Mouse (Mus musculus): Measurements from ENCODE around the gene Tsfm. TPM values are rescaled to one million over a fixed set of nuclear protein-coding genes. Genes with fewer than 3 reads are reported as not detected.

The Tsfm gene
- total and polyA plus RNA-seq, 2 experiments from 2014 or later = 82.5 to 94.6 TPM

DNA sequence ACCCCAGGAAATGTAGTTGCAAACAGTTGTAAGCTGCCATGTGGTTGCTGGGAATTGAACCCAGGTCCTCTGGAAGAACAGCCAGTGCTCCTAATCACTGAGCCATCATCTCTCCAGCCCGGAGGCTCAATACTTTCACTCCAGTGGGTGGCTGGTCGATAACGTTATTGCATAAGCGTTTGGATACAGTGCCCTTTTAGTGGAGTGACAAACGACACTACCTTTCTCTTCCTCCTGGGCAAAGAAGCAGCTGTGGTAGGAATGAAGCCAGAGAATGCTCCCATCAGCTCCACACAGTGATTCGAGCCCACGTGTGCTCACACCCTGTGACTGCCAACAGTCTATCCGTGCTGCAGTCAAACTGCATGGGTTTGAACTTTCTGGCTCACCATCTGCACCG lies 40.6 kb upstream of the Tsfm start:
- H3K36me3 ChIP-seq (replicated peaks; ENCODE audit: control insufficient read depth, insufficient read depth, low read length) = peaks cover 23% of the 10 kb centered on the region
- H3K4me3 ChIP-seq (ENCODE audit: low read depth, low read length) = peak overlapping the region; percentile 89; the same call in 1 of the 2 replicates
- no peaks in the 10 kb centered on the region for H3K9me3 ChIP-seq (replicated peaks; ENCODE audit: control insufficient read depth, low read length)
- ATAC-seq (ENCODE audit: insufficient read depth, low read depth) (no peak), DNase-seq (ENCODE audit: low spot score) (no peak)
- peak overlapping the region; percentile 80 for H3K4me2 ChIP-seq (ENCODE audit: low read depth, low read length)
- WGBS = 68% methylated on average over 9 of the region's 9 CpGs
- peaks cover 15% of the 10 kb centered on the region for H3K4me1 ChIP-seq (ENCODE audit: control insufficient read depth, insufficient read depth)
- no peak for TF ChIP-seq EP300 (IDR thresholded peaks at IDR 0.05; ENCODE audit: low read depth)
- TF ChIP-seq CTCF (IDR thresholded peaks at IDR 0.05; ENCODE audit: low read depth) = no peak
- no peak overlapping the region; the same call in 1 of the 2 replicates for H3K9ac ChIP-seq (replicated peaks; ENCODE audit: low read depth, low read length)
- no peak overlapping the region for H3K27ac ChIP-seq (ENCODE audit: low read depth)
- peaks cover 13% of the 10 kb centered on the region for H3K27me3 ChIP-seq (ENCODE audit: control insufficient read depth, insufficient read depth, low read length)

DNA sequence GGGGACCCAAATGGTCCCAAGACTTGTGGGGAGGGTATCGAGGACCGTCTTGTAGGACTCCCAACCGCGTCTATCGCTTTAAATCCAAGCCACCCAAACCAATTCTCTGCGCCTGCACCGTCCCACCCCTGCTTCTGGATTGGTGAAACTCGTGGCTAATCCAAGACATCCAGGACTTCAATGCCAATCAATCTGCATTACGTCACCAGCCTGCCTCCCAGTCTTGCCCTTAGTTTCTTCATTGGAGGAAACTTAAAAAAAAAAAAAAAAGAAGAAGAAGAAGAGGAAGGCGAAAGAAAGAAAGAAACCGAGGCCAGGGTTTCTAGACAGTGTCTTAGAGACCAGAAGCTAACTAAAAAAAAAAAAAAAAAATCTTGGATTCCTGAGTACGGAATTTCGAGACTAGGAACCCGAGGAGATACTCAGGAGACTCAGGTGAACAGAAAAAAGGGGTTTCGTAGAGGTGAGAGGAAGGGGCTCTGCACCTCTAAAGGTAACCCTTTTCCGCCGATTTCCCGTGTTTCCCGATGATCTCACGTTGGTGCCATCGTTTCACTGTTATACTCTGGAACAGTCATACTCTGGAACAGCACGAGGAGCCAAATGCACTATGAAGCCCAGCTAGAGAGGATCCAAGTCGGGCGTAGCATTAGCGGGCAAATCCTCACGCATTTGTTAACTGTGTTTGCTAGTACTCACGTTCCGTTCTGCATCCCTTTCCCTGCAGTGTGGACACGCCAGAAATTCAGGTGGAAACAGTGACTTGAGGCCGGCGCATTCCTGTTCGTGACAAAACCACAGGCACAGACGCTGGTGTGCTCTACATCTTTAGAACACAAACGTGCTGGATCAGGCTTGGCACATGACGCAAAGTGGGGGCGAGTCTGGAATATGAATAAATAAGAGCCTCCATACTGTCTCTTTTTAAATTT lies 39.8 kb upstream of the Tsfm start, which contains the start of gene Tspan31:
Tspan31 (minus strand) TSS at position 75 of the 932 bp plus-strand sequence.
- H3K9ac ChIP-seq (replicated peaks; ENCODE audit: low read depth, low read length) = peak within 1 kb of the TSS; percentile 81
- DNase-seq (ENCODE audit: low spot score) (peak; percentile 98), ATAC-seq (ENCODE audit: insufficient read depth, low read depth) (peak; percentile 91)
- 1% methylated on average over 36 of the region's 36 CpGs for whole genome bisulfite sequencing
- H3K9me3 ChIP-seq (replicated peaks; ENCODE audit: control insufficient read depth, low read length) = no peaks in the 10 kb centered on the region
- peaks cover 6% of the 10 kb centered on the region for H3K27me3 ChIP-seq (ENCODE audit: control insufficient read depth, insufficient read depth, low read length)
- peak within 1 kb of the TSS; percentile 80 for H3K4me2 ChIP-seq (ENCODE audit: low read depth, low read length)
- peaks cover 15% of the 10 kb centered on the region for H3K4me1 ChIP-seq (ENCODE audit: control insufficient read depth, insufficient read depth)
- H3K27ac ChIP-seq (ENCODE audit: low read depth) = peak within 1 kb of the TSS; percentile 89
- peaks cover 31% of the 10 kb centered on the region for H3K36me3 ChIP-seq (replicated peaks; ENCODE audit: control insufficient read depth, insufficient read depth, low read length)
- TF ChIP-seq CTCF (IDR thresholded peaks at IDR 0.05; ENCODE audit: low read depth) (no peak), EP300 (IDR thresholded peaks at IDR 0.05; ENCODE audit: low read depth) (no peak)
- peak within 1 kb of the TSS; percentile 89 for H3K4me3 ChIP-seq (ENCODE audit: low read depth, low read length)

GRCm38 (mm10) chr10:127069281-127070189 lies 38.9 kb upstream of the Tsfm start:
- peak; percentile 22; the same call in 1 of the 2 replicates for ATAC-seq (ENCODE audit: insufficient read depth, low read depth)
- Histone ChIP-seq H3K4me3 (ENCODE audit: low read depth, low read length) (peak overlapping the region; percentile 89), H3K36me3 (replicated peaks; ENCODE audit: control insufficient read depth, insufficient read depth, low read length) (peaks cover 39% of the 10 kb centered on the region), H3K27ac (ENCODE audit: low read depth) (peak overlapping the region; percentile 89), H3K9me3 (replicated peaks; ENCODE audit: control insufficient read depth, low read length) (no peaks in the 10 kb centered on the region), H3K4me1 (ENCODE audit: control insufficient read depth, insufficient read depth) (peaks cover 19% of the 10 kb centered on the region), H3K4me2 (ENCODE audit: low read depth, low read length) (peak overlapping the region; percentile 80), H3K27me3 (ENCODE audit: control insufficient read depth, insufficient read depth, low read length) (no peaks in the 10 kb centered on the region), H3K9ac (replicated peaks; ENCODE audit: low read depth, low read length) (peak overlapping the region; percentile 81)
- TF ChIP-seq EP300 (IDR thresholded peaks at IDR 0.05; ENCODE audit: low read depth) (no peak), CTCF (IDR thresholded peaks at IDR 0.05; ENCODE audit: low read depth) (no peak)
- 8% methylated on average over 30 of the region's 30 CpGs for WGBS
- no peak for DNase-seq (ENCODE audit: low spot score)

GRCm38 (mm10) chr10:127068360-127069038 lies 37.9 kb upstream of the Tsfm start:
- Histone ChIP-seq H3K27ac (ENCODE audit: low read depth) (no peak overlapping the region), H3K4me3 (ENCODE audit: low read depth, low read length) (no peak overlapping the region), H3K27me3 (ENCODE audit: control insufficient read depth, insufficient read depth, low read length) (no peaks in the 10 kb centered on the region), H3K9ac (replicated peaks; ENCODE audit: low read depth, low read length) (no peak overlapping the region), H3K9me3 (replicated peaks; ENCODE audit: control insufficient read depth, low read length) (no peaks in the 10 kb centered on the region), H3K36me3 (replicated peaks; ENCODE audit: control insufficient read depth, insufficient read depth, low read length) (peaks cover 39% of the 10 kb centered on the region), H3K4me2 (ENCODE audit: low read depth, low read length) (peak overlapping the region; percentile 80; the same call in 1 of the 2 replicates), H3K4me1 (ENCODE audit: control insufficient read depth, insufficient read depth) (peaks cover 22% of the 10 kb centered on the region)
- TF ChIP-seq EP300 (IDR thresholded peaks at IDR 0.05; ENCODE audit: low read depth) (no peak), CTCF (IDR thresholded peaks at IDR 0.05; ENCODE audit: low read depth) (no peak)
- DNase-seq (ENCODE audit: low spot score) (no peak), ATAC-seq (ENCODE audit: insufficient read depth, low read depth) (no peak)
- 76% methylated on average over 9 of the region's 9 CpGs for WGBS
